Mouse (Mus musculus) spleen, adult 2 months (tissue): ENCODE measurements around the gene Cdk9. TPM values are rescaled to one million over a fixed set of nuclear protein-coding genes. Genes with fewer than 3 reads are reported as not detected.

Experiments
- DNase-seq, 2 experiments: peaks; one replicate each; pipeline versions ENCODE4 v3.0.0 to v3.0.0-alpha.2; 2012 to 2021; ENCODE audit warnings: low spot score in 2 of 2, low read depth in 1 of 2
- H3K27ac ChIP-seq: fragments of 200-500 bp; 2 replicates; pipeline ENCODE4 v1.5.1; 2012; ENCODE audit warnings: low read length, inconsistent platforms; ENCODE audit not compliant: insufficient read depth
- H3K27me3 ChIP-seq: fragments of 200-500 bp; 2 replicates; pipeline ENCODE4 v1.6.1; 2012; ENCODE audit warnings: mild to moderate bottlenecking, moderate library complexity, low read length, inconsistent platforms; ENCODE audit not compliant: control insufficient read depth, insufficient read depth
- H3K36me3 ChIP-seq: fragments of 200-500 bp; 2 replicates; pipeline ENCODE4 v1.6.1; 2012; ENCODE audit warnings: mild to moderate bottlenecking, low read length, inconsistent platforms; ENCODE audit not compliant: control insufficient read depth, insufficient read depth
- H3K4me1 ChIP-seq: fragments of 200-500 bp; 2 replicates; pipeline ENCODE4 v1.6.1; 2011; ENCODE audit warnings: inconsistent platforms; ENCODE audit not compliant: control insufficient read depth, insufficient read depth, insufficient read length
- H3K4me3 ChIP-seq: fragments of 200-500 bp; 2 replicates; pipeline ENCODE4 v1.5.1; 2011; ENCODE audit warnings: mild to moderate bottlenecking, inconsistent platforms; ENCODE audit not compliant: insufficient read depth, insufficient read length; ENCODE audit errors: extremely low read depth
- CTCF ChIP-seq: fragments of 200-500 bp; IDR thresholded peaks from 2 replicates; pipeline ENCODE4 v1.5.1; 2011; ENCODE audit warnings: mild to moderate bottlenecking, inconsistent platforms; ENCODE audit not compliant: insufficient read depth, insufficient read length, insufficient replicate concordance; ENCODE audit errors: extremely low read depth
- POLR2A ChIP-seq: fragments of 200-500 bp; IDR thresholded peaks from 2 replicates; pipeline ENCODE4 v1.6.1; 2011; ENCODE audit warnings: low read depth, low read length, inconsistent platforms
- WGBS: fragments of 180-500 bp; shearing (Covaris S2); methylation state at CpG from one replicate; pipeline ENCODE4 v1.1.7; 2018; 5-methylcytosine and 5-hydroxymethylcytosine counted together
- polyA plus RNA-seq: library from polyadenylated mRNA; depleted of rRNA; stranded (reverse); fragments of >200 nt; gene quantifications from 2 replicates; pipeline ENCODE4 v1.2.3, GENCODE M21; 2012; rRNA removed

Cdk9 gene
- 125 and 154 TPM in 2 replicates for polyA plus RNA-seq

GRCm38 (mm10) chr2:32712934-32713817 lies at the start of gene Cdk9:
Gene Cdk9, minus strand, starts transcription at chr2:32713076.
- Histone ChIP-seq H3K27ac (peak within 1 kb of the TSS; percentile 97), H3K27me3 (no peaks in the 10 kb centered on the region), H3K36me3 (peaks cover 14% of the 10 kb centered on the region), H3K4me3 (peak within 1 kb of the TSS; percentile 99), H3K4me1 (peaks cover 36% of the 10 kb centered on the region; the same call in 1 of the 2 replicates)
- TF ChIP-seq CTCF: peak; percentile 97
- TF ChIP-seq POLR2A: no peak
- under 1% methylated on average over 62 of the region's 79 CpGs for WGBS
- DNase-seq: peak; percentile 87 to 88

- Histone ChIP-seq H3K27ac (no peak overlapping the region), H3K36me3 (peaks cover 14% of the 10 kb centered on the region; the same call in 1 of the 2 replicates), H3K4me3 (no peak overlapping the region), H3K27me3 (no peaks in the 10 kb centered on the region), H3K4me1 (no peaks in the 10 kb centered on the region)
- DNase-seq: no peak
- no peak for TF ChIP-seq POLR2A
- no peak for TF ChIP-seq CTCF
- WGBS: 98% methylated on average over 4 of the region's 4 CpGs
Measured at GRCm38 (mm10) chr2:32761859-32762258, 49.0 kb upstream of the Cdk9 start.

GRCm38 (mm10) chr2:32761361-32761760 lies 48.5 kb upstream of the Cdk9 start:
- Histone ChIP-seq H3K27ac (no peak overlapping the region), H3K36me3 (peaks cover 14% of the 10 kb centered on the region; the same call in 1 of the 2 replicates), H3K27me3 (no peaks in the 10 kb centered on the region), H3K4me1 (no peaks in the 10 kb centered on the region), H3K4me3 (no peak overlapping the region)
- TF ChIP-seq POLR2A: no peak
- TF ChIP-seq CTCF: no peak
- WGBS: 92% methylated on average over 14 of the region's 14 CpGs
- DNase-seq: no peak

- no peak for DNase-seq
- TF ChIP-seq CTCF: no peak
- TF ChIP-seq POLR2A: no peak
- no peak overlapping the region for H3K27ac ChIP-seq
- H3K36me3 ChIP-seq: peaks cover 24% of the 10 kb centered on the region
- no peaks in the 10 kb centered on the region for H3K4me1 ChIP-seq
- no peaks in the 10 kb centered on the region for H3K27me3 ChIP-seq
- WGBS: 99% methylated on average over 2 of the region's 2 CpGs
- H3K4me3 ChIP-seq: no peak overlapping the region
Measured at GRCm38 (mm10) chr2:32759001-32759400, 46.1 kb upstream of the Cdk9 start.

- Histone ChIP-seq H3K27ac (no peak overlapping the region), H3K4me3 (no peak overlapping the region), H3K4me1 (no peaks in the 10 kb centered on the region), H3K27me3 (no peaks in the 10 kb centered on the region), H3K36me3 (peaks cover 25% of the 10 kb centered on the region)
- no peak for DNase-seq
- TF ChIP-seq POLR2A (no peak), CTCF (no peak)
- WGBS: 94% methylated on average over 8 of the region's 8 CpGs
Measured at GRCm38 (mm10) chr2:32758503-32758902, 45.6 kb upstream of the Cdk9 start.

GRCm38 (mm10) chr2:32757056-32757845 lies 44.4 kb upstream of the Cdk9 start, which contains the start of gene Tor2a:
Gene Tor2a, plus strand, starts transcription at chr2:32757234.
- Histone ChIP-seq H3K27me3 (no peaks in the 10 kb centered on the region), H3K4me1 (no peaks in the 10 kb centered on the region), H3K27ac (peak within 1 kb of the TSS; percentile 86), H3K4me3 (peak within 1 kb of the TSS; percentile 89), H3K36me3 (peaks cover 31% of the 10 kb centered on the region)
- DNase-seq: peak; percentile 94 to 98
- peak; percentile 98 for TF ChIP-seq CTCF
- TF ChIP-seq POLR2A: no peak
- WGBS: under 1% methylated on average over 66 of the region's 66 CpGs

- Histone ChIP-seq H3K36me3 (peaks cover 30% of the 10 kb centered on the region), H3K4me3 (no peak overlapping the region), H3K4me1 (no peaks in the 10 kb centered on the region), H3K27ac (no peak overlapping the region), H3K27me3 (no peaks in the 10 kb centered on the region)
- DNase-seq: no peak
- TF ChIP-seq CTCF (no peak), POLR2A (no peak)
- WGBS: 43% methylated on average over 6 of the region's 6 CpGs
Measured at GRCm38 (mm10) chr2:32756674-32757055, 43.8 kb upstream of the Cdk9 start.
